Mouse (Mus musculus) layer of hippocampus, postnatal 14 days (tissue): ENCODE results near the gene Bclaf1. TPM values are rescaled to one million over a fixed set of nuclear protein-coding genes. Genes with fewer than 3 reads are reported as not detected.

Experiments used
- microRNA-seq, 2 experiments: library from miRNA; unstranded; fragments of <30 nt; microRNA quantifications; one replicate each; pipeline ENCODE4 v1.2.0; 2021
- total RNA-seq, 2 experiments: library from RNA; stranded (reverse); gene quantifications; 2 replicates each; pipeline ENCODE4 v1.2.3; 2021

Bclaf1 gene
- total RNA-seq, 2 experiments from 2014 or later, result 120 to 133 TPM

Small RNA genes lying within 50 kb of the gene (microRNA-seq; reads per million reads assigned to microRNA genes)
- 0 reads per million in 2 experiments for gene Mir6413

Other genes with a start within 250 kb of the Bclaf1 start
- 10 to 100 TPM; 71.4 to 75.2 TPM for gene Map7, start 164.0 kb upstream of the Bclaf1 start, total RNA-seq
- gene Mtfr2, start 35.3 kb downstream of the Bclaf1 start, total RNA-seq, result under 1 TPM; 0.69 to 0.74 TPM